Mouse (Mus musculus) intestine, embryonic 16.5 days (tissue): ENCODE measurements around the gene Ppm1b. TPM values are rescaled to one million over a fixed set of nuclear protein-coding genes. Genes with fewer than 3 reads are reported as not detected.

Experiments
- ATAC-seq: fragments of 200-750 bp; cut with Nextera tagmentation; 2 replicates; pipeline ENCODE4 v1.8.0; 2017; ENCODE audit warnings: moderate TSS enrichment, moderate library complexity
- H3K27ac ChIP-seq: fragments of 300-500 bp; sonication (generic); 2 replicates; pipeline ENCODE4 v1.5.1; 2014; ENCODE audit warnings: mild to moderate bottlenecking, low read length
- H3K27me3 ChIP-seq: fragments of 300-500 bp; sonication (generic); replicated peaks from 2 replicates; pipeline ENCODE4 v1.6.1; 2014; ENCODE audit warnings: low read length, control low read depth, mixed read lengths; ENCODE audit not compliant: control insufficient read depth, insufficient read depth
- H3K36me3 ChIP-seq: fragments of 300-500 bp; sonication (generic); 2 replicates; pipeline ENCODE4 v1.6.1; 2014; ENCODE audit warnings: low read length, control low read depth; ENCODE audit not compliant: control insufficient read depth, insufficient read depth
- H3K4me1 ChIP-seq: fragments of 300-500 bp; sonication (generic); 2 replicates; pipeline ENCODE4 v1.6.1; 2014; ENCODE audit warnings: low read length, control low read depth, mixed read lengths; ENCODE audit not compliant: control insufficient read depth, insufficient read depth
- H3K4me2 ChIP-seq: fragments of 300-500 bp; sonication (generic); 2 replicates; pipeline ENCODE4 v1.6.1; 2014; ENCODE audit warnings: low read depth, low read length, control low read depth
- H3K4me3 ChIP-seq: fragments of 300-500 bp; sonication (generic); 2 replicates; pipeline ENCODE4 v1.5.1; 2014; ENCODE audit warnings: mild to moderate bottlenecking, low read length
- H3K9ac ChIP-seq: fragments of 300-500 bp; sonication (generic); 2 replicates; pipeline ENCODE4 v1.6.1; 2014; ENCODE audit warnings: low read depth, low read length
- H3K9me3 ChIP-seq: fragments of 300-500 bp; sonication (generic); 2 replicates; pipeline ENCODE4 v1.6.1; 2016; ENCODE audit warnings: low read length, control low read depth; ENCODE audit not compliant: control insufficient read depth
- WGBS: fragments of 180-500 bp; shearing (Covaris S2); extraction: QIAGEN DNeasy Blood & Tissue Kit; methylation state at CpG from one replicate; pipeline ENCODE4 v1.1.7; 2014; 5-methylcytosine and 5-hydroxymethylcytosine counted together
- polyA plus RNA-seq: library from polyadenylated mRNA; unstranded; fragments of >200 nt; fragmentation: Nextera tagmentation; extraction: Ambion mirVana; gene quantifications from 2 replicates; pipeline ENCODE4 v1.2.1, GENCODE M21; 2015

The Ppm1b gene
- polyA plus RNA-seq, 1 experiment from 2014 or later, result 70.4 TPM

GRCm38 (mm10) chr17:84966231-84966630 lies 9.7 kb downstream of the Ppm1b start:
- Histone ChIP-seq H3K36me3 (no peaks in the 10 kb centered on the region), H3K4me1 (peaks cover 6% of the 10 kb centered on the region; the same call in 1 of the 2 replicates), H3K9ac (no peak overlapping the region), H3K9me3 (no peaks in the 10 kb centered on the region), H3K27me3 (no peaks in the 10 kb centered on the region), H3K27ac (no peak overlapping the region), H3K4me3 (no peak overlapping the region), H3K4me2 (no peak overlapping the region)
- 84% methylated on average over 1 of the region's 1 CpGs for WGBS
- ATAC-seq, result no peak

DNA sequence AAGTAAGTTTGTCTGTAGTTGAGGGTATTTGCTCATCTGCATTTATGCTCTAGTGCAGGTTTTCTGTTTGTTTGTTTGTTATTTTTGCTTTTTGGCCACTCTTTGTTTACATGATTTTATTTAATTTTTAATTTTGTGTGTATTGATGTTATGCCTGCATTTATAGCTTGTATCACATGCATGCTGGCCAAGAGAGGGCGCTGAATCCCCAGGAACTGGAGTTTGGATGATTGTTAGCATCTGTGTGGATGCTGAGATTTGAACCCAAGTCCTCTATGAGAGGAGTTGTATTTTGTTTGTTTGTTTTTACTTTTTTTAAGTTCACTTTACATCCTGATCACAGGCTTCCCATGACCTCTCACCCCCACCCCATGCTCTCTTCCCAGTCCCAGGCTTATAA lies 10.5 kb downstream of the Ppm1b start:
- Histone ChIP-seq H3K9me3 (no peaks in the 10 kb centered on the region), H3K4me2 (no peak overlapping the region), H3K36me3 (no peaks in the 10 kb centered on the region), H3K27ac (no peak overlapping the region), H3K9ac (no peak overlapping the region), H3K4me1 (0 out of 2 replicates have a peak, but pooled peaks cover 3% of the 10 kb centered on the region), H3K4me3 (no peak overlapping the region), H3K27me3 (no peaks in the 10 kb centered on the region)
- WGBS, result 66% methylated on average over 1 of the region's 1 CpGs
- no peak for ATAC-seq

GRCm38 (mm10) chr17:84969916-84970315 lies 13.4 kb downstream of the Ppm1b start:
- Histone ChIP-seq H3K27me3 (no peaks in the 10 kb centered on the region), H3K36me3 (no peaks in the 10 kb centered on the region), H3K9ac (no peak overlapping the region), H3K4me2 (no peak overlapping the region), H3K9me3 (no peaks in the 10 kb centered on the region), H3K4me3 (no peak overlapping the region), H3K4me1 (0 out of 2 replicates have a peak, but pooled peaks cover 3% of the 10 kb centered on the region), H3K27ac (no peak overlapping the region)
- no peak for ATAC-seq
- WGBS, result 84% methylated on average over 8 of the region's 8 CpGs

GRCm38 (mm10) chr17:84981721-84982120 lies 25.2 kb downstream of the Ppm1b start:
- ATAC-seq, result no peak

GRCm38 (mm10) chr17:84982735-84983134 lies 26.2 kb downstream of the Ppm1b start:
- no peaks in the 10 kb centered on the region for H3K27me3 ChIP-seq
- peaks cover 6% of the 10 kb centered on the region for H3K4me1 ChIP-seq
- no peak overlapping the region for H3K4me2 ChIP-seq
- 76% methylated on average over 2 of the region's 2 CpGs for WGBS
- ATAC-seq, result 0 out of 2 replicates have a peak, but pooled peaks have one; percentile 27
- H3K4me3 ChIP-seq, result no peak overlapping the region
- H3K36me3 ChIP-seq, result no peaks in the 10 kb centered on the region
- H3K9ac ChIP-seq, result no peak overlapping the region
- H3K9me3 ChIP-seq, result no peaks in the 10 kb centered on the region
- no peak overlapping the region for H3K27ac ChIP-seq

More at GRCm38 (mm10) chr17:84981721-84982120, 25.2 kb downstream of the Ppm1b start:
- 85% methylated on average over 1 of the region's 1 CpGs for WGBS
- no peak overlapping the region for H3K4me3 ChIP-seq
- H3K27me3 ChIP-seq, result no peaks in the 10 kb centered on the region
- peaks cover 3% of the 10 kb centered on the region for H3K4me1 ChIP-seq
- no peak overlapping the region for H3K27ac ChIP-seq
- peaks cover 3% of the 10 kb centered on the region; the same call in 1 of the 2 replicates for H3K36me3 ChIP-seq
- peaks cover 5% of the 10 kb centered on the region for H3K9me3 ChIP-seq
- no peak overlapping the region for H3K9ac ChIP-seq
- H3K4me2 ChIP-seq, result no peak overlapping the region

GRCm38 (mm10) chr17:84986368-84986767 lies 29.8 kb downstream of the Ppm1b start:
- H3K4me3 ChIP-seq, result no peak overlapping the region
- ATAC-seq, result peak; percentile 59; the same call in 1 of the 2 replicates
- H3K4me1 ChIP-seq, result peaks cover 20% of the 10 kb centered on the region
- no peak overlapping the region for H3K27ac ChIP-seq
- WGBS, result 38% methylated on average over 5 of the region's 5 CpGs
- no peak overlapping the region for H3K4me2 ChIP-seq
- H3K27me3 ChIP-seq, result no peaks in the 10 kb centered on the region
- H3K9me3 ChIP-seq, result no peaks in the 10 kb centered on the region
- no peaks in the 10 kb centered on the region for H3K36me3 ChIP-seq
- H3K9ac ChIP-seq, result no peak overlapping the region

DNA sequence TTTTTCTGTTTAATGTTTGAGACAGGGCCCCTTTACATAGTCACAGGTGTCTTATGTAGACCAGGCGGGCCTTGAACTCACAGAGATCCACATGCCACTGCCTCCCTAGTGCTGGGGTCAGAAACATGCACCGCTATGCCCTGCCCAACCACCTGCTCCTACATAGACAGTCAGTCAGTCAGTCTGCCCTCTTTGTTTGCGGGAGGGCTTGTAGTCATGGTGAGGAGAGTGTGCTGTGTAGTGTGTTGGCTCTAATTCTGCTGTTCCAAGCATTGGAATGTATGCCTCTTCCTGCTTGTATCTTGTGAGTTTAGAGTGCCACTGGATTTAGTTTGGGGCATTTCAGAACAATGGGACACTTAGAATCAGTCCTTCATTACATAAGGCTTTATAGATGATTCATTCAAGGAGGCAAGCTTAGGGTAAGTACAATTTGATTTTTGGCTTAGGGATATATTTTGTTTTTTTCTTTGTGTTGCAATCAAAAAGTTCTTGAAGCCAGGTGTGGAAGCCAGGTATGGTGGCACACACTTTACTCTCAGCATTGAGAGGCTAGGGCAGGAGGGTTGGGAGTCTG lies 31.4 kb downstream of the Ppm1b start:
- H3K4me2 ChIP-seq, result no peak overlapping the region
- H3K4me3 ChIP-seq, result no peak overlapping the region
- no peaks in the 10 kb centered on the region for H3K27me3 ChIP-seq

GRCm38 (mm10) chr17:84988514-84988913 lies 32.0 kb downstream of the Ppm1b start:
- ATAC-seq, result no peak
- H3K4me1 ChIP-seq, result peaks cover 20% of the 10 kb centered on the region

More for the DNA sequence above, 31.4 kb downstream of the Ppm1b start:
- Histone ChIP-seq H3K4me1 (peaks cover 20% of the 10 kb centered on the region), H3K9ac (no peak overlapping the region), H3K36me3 (no peaks in the 10 kb centered on the region), H3K9me3 (no peaks in the 10 kb centered on the region), H3K27ac (no peak overlapping the region)
- 74% methylated on average over 3 of the region's 3 CpGs for WGBS
- 0 out of 2 replicates have a peak, but pooled peaks have one; percentile 32 for ATAC-seq

DNA sequence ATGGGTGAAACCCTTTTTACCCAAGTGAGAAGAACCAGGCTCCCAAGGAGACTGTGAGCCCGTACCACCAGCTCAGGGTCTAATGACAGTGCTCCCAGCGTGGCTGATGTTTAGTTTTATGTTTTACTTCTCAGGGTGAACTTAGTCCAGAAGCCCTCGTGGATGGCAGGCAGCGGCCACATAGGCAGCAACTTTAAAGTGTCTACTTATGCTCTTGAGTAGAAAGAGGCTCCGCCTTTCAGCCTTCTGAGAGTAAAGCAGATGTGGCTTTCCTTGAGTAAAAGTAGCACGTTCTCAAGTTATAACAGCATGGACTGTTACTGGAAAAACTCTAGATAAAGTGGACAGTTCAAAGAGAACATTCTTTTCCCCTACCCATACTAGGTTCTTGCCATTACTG lies 39.3 kb downstream of the Ppm1b start:
- 64% methylated on average over 6 of the region's 6 CpGs for WGBS
- H3K9me3 ChIP-seq, result no peaks in the 10 kb centered on the region
- no peaks in the 10 kb centered on the region for H3K27me3 ChIP-seq
- H3K9ac ChIP-seq, result no peak overlapping the region
- H3K4me2 ChIP-seq, result no peak overlapping the region
- no peak overlapping the region for H3K4me3 ChIP-seq
- no peak for ATAC-seq
- H3K4me1 ChIP-seq, result 0 out of 2 replicates have a peak, but pooled peaks cover 7% of the 10 kb centered on the region
- H3K27ac ChIP-seq, result no peak overlapping the region
- no peaks in the 10 kb centered on the region; the same call in 1 of the 2 replicates for H3K36me3 ChIP-seq

More at GRCm38 (mm10) chr17:84988514-84988913, 32.0 kb downstream of the Ppm1b start:
- Histone ChIP-seq H3K27me3 (no peaks in the 10 kb centered on the region), H3K9me3 (no peaks in the 10 kb centered on the region), H3K9ac (no peak overlapping the region), H3K4me3 (no peak overlapping the region), H3K4me2 (no peak overlapping the region), H3K36me3 (no peaks in the 10 kb centered on the region), H3K27ac (no peak overlapping the region)
